Mouse (Mus musculus): ENCODE results near the gene Gm20388.
A peak's percentile ranks its signal among the peaks of the same experiment; 100 is the strongest.

The Gm20388 gene

GRCm38 (mm10) chr8:122282501-122283355 is 2372.1 kb downstream of the Gm20388 start:
- DNase-seq (ENCODE audit: low spot score): peak; percentile 31

- DNase-seq (ENCODE audit: low spot score): peak; percentile 32
Observed at GRCm38 (mm10) chr8:122283356-122284202, 2372.9 kb downstream of the Gm20388 start.

- DNase-seq (ENCODE audit: low spot score): no peak
Observed at GRCm38 (mm10) chr8:122284203-122284658, 2373.6 kb downstream of the Gm20388 start.

GRCm38 (mm10) chr8:122284659-122285261 is 2374.1 kb downstream of the Gm20388 start:
- DNase-seq (ENCODE audit: low spot score): no peak

- DNase-seq (ENCODE audit: low spot score): no peak
Observed at GRCm38 (mm10) chr8:122285727-122286126, 2375.1 kb downstream of the Gm20388 start.

- no peak for DNase-seq (ENCODE audit: low spot score)
Observed at GRCm38 (mm10) chr8:122286899-122287298, 2376.3 kb downstream of the Gm20388 start.

GRCm38 (mm10) chr8:122287742-122288141 is 2377.1 kb downstream of the Gm20388 start:
- no peak for DNase-seq (ENCODE audit: low spot score)

- no peak for DNase-seq (ENCODE audit: low spot score)
Observed at GRCm38 (mm10) chr8:122288344-122288743, 2377.7 kb downstream of the Gm20388 start.

- DNase-seq (ENCODE audit: low spot score): no peak
Observed at GRCm38 (mm10) chr8:122291075-122291474, 2380.4 kb downstream of the Gm20388 start.

- DNase-seq (ENCODE audit: low spot score): no peak
Observed at GRCm38 (mm10) chr8:122291549-122291948, 2380.9 kb downstream of the Gm20388 start.

- no peak for DNase-seq (ENCODE audit: low spot score)
Observed at GRCm38 (mm10) chr8:122293484-122293883, 2382.8 kb downstream of the Gm20388 start.

GRCm38 (mm10) chr8:122294273-122294683 is 2383.6 kb downstream of the Gm20388 start:
- DNase-seq (ENCODE audit: low spot score): peak; percentile 44

GRCm38 (mm10) chr8:122295389-122295788 is 2384.7 kb downstream of the Gm20388 start:
- DNase-seq (ENCODE audit: low spot score): no peak

- DNase-seq (ENCODE audit: low spot score): peak; percentile 42
Observed at GRCm38 (mm10) chr8:122296173-122297001, 2385.7 kb downstream of the Gm20388 start.

- DNase-seq (ENCODE audit: low spot score): no peak
Observed at GRCm38 (mm10) chr8:122299581-122300254, 2389.1 kb downstream of the Gm20388 start.

- DNase-seq (ENCODE audit: low spot score): no peak
Observed at GRCm38 (mm10) chr8:122301081-122301480, 2390.4 kb downstream of the Gm20388 start.

GRCm38 (mm10) chr8:122301866-122302265 is 2391.2 kb downstream of the Gm20388 start:
- DNase-seq (ENCODE audit: low spot score): no peak

- DNase-seq (ENCODE audit: low spot score): no peak
Observed at GRCm38 (mm10) chr8:122303451-122303850, 2392.8 kb downstream of the Gm20388 start.

- no peak for DNase-seq (ENCODE audit: low spot score)
Observed at GRCm38 (mm10) chr8:122304058-122304457, 2393.4 kb downstream of the Gm20388 start.

GRCm38 (mm10) chr8:122306660-122307399 is 2396.2 kb downstream of the Gm20388 start:
- DNase-seq (ENCODE audit: low spot score): no peak

All from urinary bladder, postnatal 25 days (tissue).